Mouse (Mus musculus) thymus, postnatal 14 days (tissue): ENCODE data around the gene Hoxd9.

ENCODE experiments used
- DNase-seq: peaks from one replicate; pipeline ENCODE4 v3.0.0; 2021

Gene Hoxd9

GRCm38 (mm10) chr2:74686301-74686987 lies 11.1 kb upstream of the Hoxd9 start:
- peak; percentile 34 for DNase-seq

GRCm38 (mm10) chr2:74686988-74687697 lies 10.4 kb upstream of the Hoxd9 start:
- DNase-seq: no peak

- DNase-seq: no peak
These were observed 9.6 kb upstream of the Hoxd9 start for GRCm38 (mm10) chr2:74687698-74688555.

GRCm38 (mm10) chr2:74688795-74689573 lies 8.5 kb upstream of the Hoxd9 start:
- no peak for DNase-seq

GRCm38 (mm10) chr2:74689574-74690337 lies 7.8 kb upstream of the Hoxd9 start:
- DNase-seq: no peak

- no peak for DNase-seq
These were observed 7.2 kb upstream of the Hoxd9 start for GRCm38 (mm10) chr2:74690338-74690716.

- no peak for DNase-seq
These were observed 6.2 kb upstream of the Hoxd9 start, which contains the start of gene Hoxd10 for GRCm38 (mm10) chr2:74691022-74691951. Gene Hoxd10, plus strand, starts transcription at chr2:74691924.

- DNase-seq: no peak
These were observed 5.3 kb upstream of the Hoxd9 start for GRCm38 (mm10) chr2:74691995-74692807.

GRCm38 (mm10) chr2:74692808-74693431 lies 4.6 kb upstream of the Hoxd9 start:
- DNase-seq: no peak

GRCm38 (mm10) chr2:74693432-74693827 lies 4.1 kb upstream of the Hoxd9 start:
- no peak for DNase-seq

- no peak for DNase-seq
These were observed 3.5 kb upstream of the Hoxd9 start for GRCm38 (mm10) chr2:74694066-74694465.

- no peak for DNase-seq
These were observed 2.1 kb upstream of the Hoxd9 start for GRCm38 (mm10) chr2:74695383-74695782.

GRCm38 (mm10) chr2:74695813-74696430 lies 1.6 kb upstream of the Hoxd9 start:
- no peak for DNase-seq

- DNase-seq: no peak
These were observed 838 bp upstream of the Hoxd9 start for GRCm38 (mm10) chr2:74696442-74697335.

GRCm38 (mm10) chr2:74698201-74699052 lies 900 bp downstream of the Hoxd9 start:
- DNase-seq: no peak

GRCm38 (mm10) chr2:74699053-74699430 lies 1.5 kb downstream of the Hoxd9 start:
- no peak for DNase-seq
